In the genomic region with DNA sequence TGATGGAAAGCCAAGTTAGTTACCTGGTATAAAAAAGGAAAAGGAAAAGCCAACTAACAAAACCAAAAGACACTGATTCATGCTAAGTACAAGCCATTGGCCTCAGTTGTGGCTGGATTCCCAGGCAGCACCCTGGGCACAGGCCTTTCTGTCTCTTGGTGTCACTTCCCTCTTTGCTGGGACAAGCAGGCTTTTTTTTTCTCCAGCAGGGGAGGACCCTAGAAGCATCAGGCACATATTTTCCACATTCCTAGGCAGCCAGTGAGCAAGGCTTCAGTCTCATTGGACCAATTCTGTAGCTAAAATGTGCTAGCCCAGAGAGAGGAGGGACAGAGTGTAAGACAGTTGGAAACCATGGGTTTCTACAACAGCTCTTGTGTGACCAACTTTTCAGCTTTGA, we compare ENCODE assay signal across 12 mouse cellular contexts. TPM values are rescaled to one million over a fixed set of nuclear protein-coding genes. Genes with fewer than 3 reads are reported as not detected.
DNase-seq lines count a peak whose midpoint lies in the region; ATAC-seq and TF ChIP-seq lines count a peak whose summit lies in the region.
"Had no signal": no experiment of that assay in that cellular context is flagged by ENCODE, and none has a peak within 500 bp of the region (broad histone marks: within the 10 kb centered on the region; RNA-seq: fewer than 3 reads in every experiment).

No protein-coding gene starts in this region.

- no peak for ATAC-seq in kidney, embryonic 14.5 days (ENCODE audit: low FRiP score, low TSS enrichment)
- no peak for ATAC-seq in liver, embryonic 15.5 days (ENCODE audit: insufficient read depth)
- no peak; the same call in 1 of the 2 replicates for ATAC-seq in megakaryocyte-erythroid progenitor cell, adult 5-6 weeks (replicated peaks; ENCODE audit: low FRiP score, low TSS enrichment, poor library complexity, severe bottlenecking)
- ATAC-seq: activated CD4-positive, CD25-positive, alpha-beta regulatory T cell, adult 4 months; forebrain, embryonic 15.5 days had no signal

- no peak for TF ChIP-seq CTCF in kidney, adult 2 months (conservative IDR thresholded peaks at IDR 0.05; ENCODE audit: insufficient read depth, insufficient read length, low read depth, low read length)

- H3K9me3 ChIP-seq in kidney, embryonic 14.5 days (ENCODE audit: control insufficient read depth, low read length), result no peaks in the 10 kb centered on the region
- H3K9me3 ChIP-seq in liver, embryonic 15.5 days (replicated peaks), result no peaks in the 10 kb centered on the region
- H3K9me3 ChIP-seq: embryonic facial prominence, embryonic 13.5 days; forebrain, embryonic 15.5 days had no signal

- TF ChIP-seq POLR2A in kidney, adult 2 months (IDR thresholded peaks at IDR 0.05; ENCODE audit: low read depth, low read length), result no peak

- H3K9ac ChIP-seq in kidney, embryonic 14.5 days (ENCODE audit: low read depth, low read length), result no peak overlapping the region
- H3K9ac ChIP-seq in liver, embryonic 15.5 days, result no peak overlapping the region
- H3K9ac ChIP-seq: embryonic facial prominence, embryonic 13.5 days; forebrain, embryonic 15.5 days had no signal

- no peak for DNase-seq in kidney, adult 2 months
- peak; percentile 52 for DNase-seq in A20 (ENCODE audit: low read depth, low spot score)
- DNase-seq in cerebellum, adult 8-10 months, result no peak
- no peak for DNase-seq in embryo, embryonic 10.5 days (ENCODE audit: low spot score)
- DNase-seq: cerebellum, adult 18-20 months had no signal

- H3K4me1 ChIP-seq in kidney, adult 2 months (ENCODE audit: control insufficient read depth, insufficient read depth, low read length), result peaks cover 33% of the 10 kb centered on the region
- H3K4me1 ChIP-seq in kidney, embryonic 14.5 days (ENCODE audit: control insufficient read depth, insufficient read depth, low read length), result peaks cover 8% of the 10 kb centered on the region; the same call in 1 of the 2 replicates
- H3K4me1 ChIP-seq in brown adipose tissue, adult 24 weeks (ENCODE audit: control insufficient read depth, insufficient read depth, insufficient read length, low read length), result peaks cover 12% of the 10 kb centered on the region; the same call in 1 of the 2 replicates
- H3K4me1 ChIP-seq in liver, embryonic 15.5 days (replicated peaks), result peaks cover 38% of the 10 kb centered on the region

- H3K4me3 ChIP-seq in kidney, adult 2 months (ENCODE audit: insufficient read depth, low read depth, low read length), result no peak overlapping the region
- H3K4me3 ChIP-seq in kidney, embryonic 14.5 days (ENCODE audit: low read length), result no peak overlapping the region
- H3K4me3 ChIP-seq in brown adipose tissue, adult 24 weeks (ENCODE audit: insufficient read depth, low read depth, low read length), result no peak overlapping the region
- no peak overlapping the region for H3K4me3 ChIP-seq in liver, embryonic 15.5 days (replicated peaks)
- H3K4me3 ChIP-seq: embryonic facial prominence, embryonic 13.5 days; forebrain, embryonic 15.5 days had no signal

- peak overlapping the region; percentile 94 for H3K27ac ChIP-seq in kidney, adult 2 months (ENCODE audit: insufficient read depth, low read depth, low read length)
- H3K27ac ChIP-seq in kidney, embryonic 14.5 days (ENCODE audit: low read depth, low read length), result no peak overlapping the region
- peak overlapping the region; percentile 55 for H3K27ac ChIP-seq in brown adipose tissue, adult 24 weeks (replicated peaks; ENCODE audit: low read depth, low read length)
- H3K27ac ChIP-seq in liver, embryonic 15.5 days (replicated peaks), result peak overlapping the region; percentile 54; the same call in 1 of the 2 replicates
- H3K27ac ChIP-seq: embryonic facial prominence, embryonic 13.5 days; forebrain, embryonic 15.5 days had no signal

- no peaks in the 10 kb centered on the region for H3K36me3 ChIP-seq in kidney, adult 2 months (ENCODE audit: control insufficient read depth, insufficient read depth, low read length)
- H3K36me3 ChIP-seq in kidney, embryonic 14.5 days (ENCODE audit: control insufficient read depth, insufficient read depth, low read length), result no peaks in the 10 kb centered on the region
- no peaks in the 10 kb centered on the region for H3K36me3 ChIP-seq in liver, embryonic 15.5 days (replicated peaks)
- H3K36me3 ChIP-seq: embryonic facial prominence, embryonic 13.5 days; forebrain, embryonic 15.5 days had no signal

- no peaks in the 10 kb centered on the region for H3K27me3 ChIP-seq in kidney, adult 2 months (replicated peaks; ENCODE audit: control insufficient read depth, insufficient read depth, low read length)
- H3K27me3 ChIP-seq in kidney, embryonic 14.5 days (ENCODE audit: control insufficient read depth, insufficient read depth, low read length), result no peaks in the 10 kb centered on the region
- no peaks in the 10 kb centered on the region for H3K27me3 ChIP-seq in liver, embryonic 15.5 days
- H3K27me3 ChIP-seq: embryonic facial prominence, embryonic 13.5 days; forebrain, embryonic 15.5 days had no signal

- no peak overlapping the region for H3K4me2 ChIP-seq in kidney, embryonic 14.5 days (replicated peaks; ENCODE audit: low read depth, low read length)
- H3K4me2 ChIP-seq in liver, embryonic 15.5 days, result no peak overlapping the region
- H3K4me2 ChIP-seq: embryonic facial prominence, embryonic 13.5 days; forebrain, embryonic 15.5 days had no signal

RNA-seq across cellular contexts. Expression of a gene that starts 6.0 kb away (rescaled TPM):
- polyA plus RNA-seq in kidney, adult 2 months (2012; rRNA removed), result 137 and 155 TPM in 2 replicates
- 208 and 414 TPM in 2 replicates for polyA plus RNA-seq in kidney, embryonic 14.5 days (2014; fragmentation: Nextera tagmentation; extraction: Ambion mirVana)
- 82.0 and 118 TPM in 2 replicates for polyA plus RNA-seq in brown adipose tissue, adult 24 weeks (2012; ENCODE audit: insufficient read depth, insufficient read length, missing spikeins)
- polyA plus RNA-seq in liver, embryonic 15.5 days (2015; fragmentation: Nextera tagmentation; extraction: Ambion mirVana), result 68.9 and 71.9 TPM in 2 replicates
- total RNA-seq in megakaryocyte-erythroid progenitor cell, adult 5-6 weeks (2014; fragmentation: Nextera tagmentation), result 209 and 234 TPM in 2 replicates
- total RNA-seq in megakaryocyte-erythroid progenitor cell, adult 5-6 weeks (2017), result 309 and 378 TPM in 2 replicates
